Mouse (Mus musculus) brain, embryonic 14.5 days (tissue): ENCODE measurements around the gene Csrp3.

Experiments
- CTCF ChIP-seq: fragments of 200-500 bp; IDR thresholded peaks from 2 replicates; pipeline ENCODE4 v1.5.1; 2012; ENCODE audit warnings: inconsistent platforms, mild to moderate bottlenecking, moderate library complexity, borderline replicate concordance; ENCODE audit not compliant: insufficient read depth, insufficient read length; ENCODE audit errors: extremely low read depth
- POLR2A ChIP-seq: fragments of 200-500 bp; IDR thresholded peaks from 2 replicates; pipeline ENCODE4 v1.6.1; 2012; ENCODE audit warnings: mild to moderate bottlenecking, inconsistent platforms, borderline replicate concordance; ENCODE audit not compliant: poor library complexity, insufficient read depth, insufficient read length, severe bottlenecking; ENCODE audit errors: extremely low read depth

- no peak for TF ChIP-seq CTCF
- TF ChIP-seq POLR2A, result no peak
Observed at GRCm38 (mm10) chr7:48790117-48790516, 57.7 kb downstream of the Csrp3 start.
